Mouse (Mus musculus) MEL (cell line): ENCODE results near the gene Gm10521. TPM values are rescaled to one million over a fixed set of nuclear protein-coding genes. Genes with fewer than 3 reads are reported as not detected.
A peak's percentile ranks its signal among the peaks of the same experiment; 100 is the strongest.

Experiments used
- DNase-seq: peaks from one replicate; pipeline ENCODE4 v3.0.0; 2011; ENCODE audit warnings: low read depth, low spot score
- H3K27ac ChIP-seq: 2 replicates; pipeline ENCODE4 v1.5.1; 2012; ENCODE audit warnings: low read depth, mild to moderate bottlenecking, control low read depth, low read length, moderate library complexity; ENCODE audit not compliant: control insufficient read depth
- H3K27me3 ChIP-seq, 2 experiments: fragments of 150-350 bp in 1 of 2; sonication (generic) in 1 of 2; 2 replicates each; pipeline ENCODE4 v1.6.1; 2012; ENCODE audit warnings: low read length in 2 of 2, mild to moderate bottlenecking in 2 of 2, improper control_type of control experiment in 1 of 2, moderate library complexity in 1 of 2; ENCODE audit not compliant: insufficient read depth in 2 of 2, control insufficient read depth in 1 of 2
- H3K36me3 ChIP-seq, 2 experiments: 2 replicates each; pipeline ENCODE4 v1.6.1; 2012 to 2014; ENCODE audit warnings: low read length in 2 of 2, improper control_type of control experiment in 1 of 2, inconsistent platforms in 1 of 2, mild to moderate bottlenecking in 1 of 2; ENCODE audit not compliant: insufficient read depth in 2 of 2, control insufficient read depth in 1 of 2
- H3K4me1 ChIP-seq, 2 experiments: fragments of 150-350 bp in 1 of 2; sonication (generic) in 1 of 2; 2 replicates each; pipeline ENCODE4 v1.6.1; 2012; ENCODE audit warnings: low read length in 2 of 2, improper control_type of control experiment in 1 of 2, mild to moderate bottlenecking in 1 of 2; ENCODE audit not compliant: insufficient read depth in 2 of 2, control insufficient read depth in 1 of 2
- H3K4me3 ChIP-seq, 2 experiments: fragments of 150-350 bp in 1 of 2; sonication (generic) in 1 of 2; 2 replicates each; pipeline ENCODE4 v1.5.1; 2012; ENCODE audit warnings: low read depth in 2 of 2, low read length in 2 of 2, mild to moderate bottlenecking in 2 of 2, moderate library complexity in 2 of 2, control low read depth in 1 of 2, improper control_type of control experiment in 1 of 2; ENCODE audit not compliant: control insufficient read depth in 1 of 2, insufficient read depth in 1 of 2
- H3K79me2 ChIP-seq: 2 replicates; pipeline ENCODE4 v1.6.1; 2012; ENCODE audit warnings: mild to moderate bottlenecking, low read length, moderate library complexity; ENCODE audit not compliant: control insufficient read depth, poor library complexity, insufficient read depth
- H3K9ac ChIP-seq: 2 replicates; pipeline ENCODE4 v1.6.1; 2012; ENCODE audit warnings: low read depth, mild to moderate bottlenecking, control low read depth, low read length, moderate library complexity; ENCODE audit not compliant: control insufficient read depth, poor library complexity, severe bottlenecking
- H3K9me3 ChIP-seq: fragments of 150-350 bp; sonication (generic); replicated peaks from 2 replicates; pipeline ENCODE4 v1.6.1; 2012; ENCODE audit warnings: mild to moderate bottlenecking, low read length, improper control_type of control experiment, moderate library complexity; ENCODE audit not compliant: insufficient read depth
- BHLHE40 ChIP-seq: IDR thresholded peaks from 2 replicates; pipeline ENCODE4 v1.6.1; 2012; ENCODE audit warnings: low read depth, mild to moderate bottlenecking, inconsistent platforms, low read length, improper control_type of control experiment, borderline replicate concordance
- CHD1 ChIP-seq: IDR thresholded peaks from 2 replicates; pipeline ENCODE4 v1.6.1; 2012; ENCODE audit warnings: low read depth, mild to moderate bottlenecking, inconsistent platforms, low read length, improper control_type of control experiment
- CHD2 ChIP-seq: IDR thresholded peaks from 2 replicates; pipeline ENCODE4 v1.6.1; 2011; ENCODE audit warnings: low read length, improper control_type of control experiment
- CTCF ChIP-seq, 3 experiments: IDR thresholded peaks in 2 of 3; conservative IDR thresholded peaks in 1 of 3; 2 replicates each; pipeline ENCODE4 v1.5.1; 2011 to 2012; ENCODE audit warnings: low read length in 3 of 3, low read depth in 2 of 3, mild to moderate bottlenecking in 2 of 3, improper control_type of control experiment in 1 of 3, inconsistent platforms in 1 of 3, mixed read lengths in 1 of 3, moderate library complexity in 1 of 3; ENCODE audit not compliant: control insufficient read depth in 1 of 3, insufficient read depth in 1 of 3, poor library complexity in 1 of 3, severe bottlenecking in 1 of 3
- E2F4 ChIP-seq: IDR thresholded peaks from 2 replicates; pipeline ENCODE4 v1.6.1; 2011; ENCODE audit warnings: low read depth, low read length, improper control_type of control experiment, borderline replicate concordance
- ELF1 ChIP-seq: IDR thresholded peaks from 2 replicates; pipeline ENCODE4 v1.6.1; 2014; ENCODE audit warnings: low read depth, mild to moderate bottlenecking, inconsistent platforms, low read length, improper control_type of control experiment, moderate library complexity
- EP300 ChIP-seq, 2 experiments: IDR thresholded peaks; 2 replicates each; pipeline ENCODE4 v1.6.1; 2011; ENCODE audit warnings: improper control_type of control experiment in 2 of 2, low read length in 2 of 2, low read depth in 1 of 2, mild to moderate bottlenecking in 1 of 2
- ETS1 ChIP-seq: IDR thresholded peaks from 2 replicates; pipeline ENCODE4 v1.6.1; 2012; ENCODE audit warnings: low read depth, mild to moderate bottlenecking, inconsistent platforms, low read length, improper control_type of control experiment, moderate library complexity
- GABPA ChIP-seq: IDR thresholded peaks from 2 replicates; pipeline ENCODE4 v1.6.1; 2012; ENCODE audit warnings: low read depth, mild to moderate bottlenecking, inconsistent platforms, low read length, improper control_type of control experiment, moderate library complexity
- GATA1 ChIP-seq: IDR thresholded peaks from 2 replicates; pipeline ENCODE4 v1.6.1; 2011; ENCODE audit warnings: low read depth, low read length, improper control_type of control experiment
- HCFC1 ChIP-seq: IDR thresholded peaks from 2 replicates; pipeline ENCODE4 v1.6.1; 2012; ENCODE audit warnings: low read depth, mild to moderate bottlenecking, inconsistent platforms, low read length, improper control_type of control experiment, moderate library complexity
- JUND ChIP-seq: IDR thresholded peaks from 2 replicates; pipeline ENCODE4 v1.6.1; 2011; ENCODE audit warnings: low read depth, mild to moderate bottlenecking, improper control_type of control experiment, low read length
- KAT2A ChIP-seq: conservative IDR thresholded peaks from 2 replicates; pipeline ENCODE4 v1.6.1; 2012; ENCODE audit warnings: low read depth, low read length, improper control_type of control experiment, inconsistent platforms
- MAFK ChIP-seq: IDR thresholded peaks from 2 replicates; pipeline ENCODE4 v1.6.1; 2011; ENCODE audit warnings: low read depth, mild to moderate bottlenecking, low read length, improper control_type of control experiment, borderline replicate concordance
- MAX ChIP-seq: IDR thresholded peaks from 2 replicates; pipeline ENCODE4 v1.6.1; 2011; ENCODE audit warnings: low read length, improper control_type of control experiment
- MAZ ChIP-seq: IDR thresholded peaks from 2 replicates; pipeline ENCODE4 v1.6.1; 2012; ENCODE audit warnings: low read depth, mild to moderate bottlenecking, inconsistent platforms, low read length, improper control_type of control experiment
- MEF2A ChIP-seq: IDR thresholded peaks from 2 replicates; pipeline ENCODE4 v1.6.1; 2014; ENCODE audit warnings: low read depth, mild to moderate bottlenecking, inconsistent platforms, low read length, improper control_type of control experiment; ENCODE audit not compliant: poor library complexity, insufficient replicate concordance, severe bottlenecking; ENCODE audit errors: extremely low read depth
- MXI1 ChIP-seq: IDR thresholded peaks from 2 replicates; pipeline ENCODE4 v1.6.1; 2011; ENCODE audit warnings: mild to moderate bottlenecking, low read depth, low read length, improper control_type of control experiment
- MYB ChIP-seq: IDR thresholded peaks from 2 replicates; pipeline ENCODE4 v1.6.1; 2011; ENCODE audit warnings: mild to moderate bottlenecking, low read depth, low read length, improper control_type of control experiment
- MYC ChIP-seq: IDR thresholded peaks from 2 replicates; pipeline ENCODE4 v1.6.1; 2011; ENCODE audit warnings: low read depth, mild to moderate bottlenecking, low read length, improper control_type of control experiment, moderate library complexity
- NELFE ChIP-seq: IDR thresholded peaks from 2 replicates; pipeline ENCODE4 v1.6.1; 2011; ENCODE audit warnings: low read depth, low read length, improper control_type of control experiment
- NRF1 ChIP-seq: IDR thresholded peaks from 2 replicates; pipeline ENCODE4 v1.6.1; 2014; ENCODE audit warnings: low read depth, mild to moderate bottlenecking, inconsistent platforms, low read length, improper control_type of control experiment, moderate library complexity; ENCODE audit not compliant: poor library complexity, insufficient read depth, severe bottlenecking
- POLR2A ChIP-seq, 2 experiments: IDR thresholded peaks; 2 replicates each; pipeline ENCODE4 v1.6.1; 2011 to 2012; ENCODE audit warnings: low read length in 2 of 2, mild to moderate bottlenecking in 2 of 2, control low read depth in 1 of 2, improper control_type of control experiment in 1 of 2, low read depth in 1 of 2, moderate library complexity in 1 of 2; ENCODE audit not compliant: control insufficient read depth in 1 of 2, insufficient read depth in 1 of 2, poor library complexity in 1 of 2
- POLR2AphosphoS2 ChIP-seq: IDR thresholded peaks from 2 replicates; pipeline ENCODE4 v1.6.1; 2011; ENCODE audit warnings: low read length, improper control_type of control experiment
- POLR2AphosphoS5 ChIP-seq: IDR thresholded peaks from 2 replicates; pipeline ENCODE4 v1.6.1; 2012; ENCODE audit warnings: low read depth, borderline replicate concordance, mild to moderate bottlenecking, inconsistent platforms, low read length, moderate library complexity, mixed read lengths
- RAD21 ChIP-seq: IDR thresholded peaks from 2 replicates; pipeline ENCODE4 v1.6.1; 2011; ENCODE audit warnings: mild to moderate bottlenecking, low read depth, low read length, improper control_type of control experiment
- RCOR1 ChIP-seq: IDR thresholded peaks from 2 replicates; pipeline ENCODE4 v1.6.1; 2012; ENCODE audit warnings: low read depth, mild to moderate bottlenecking, inconsistent platforms, low read length, improper control_type of control experiment
- SIN3A ChIP-seq: IDR thresholded peaks from 2 replicates; pipeline ENCODE4 v1.6.1; 2012; ENCODE audit warnings: low read length, improper control_type of control experiment, inconsistent platforms
- SMC3 ChIP-seq: IDR thresholded peaks from 2 replicates; pipeline ENCODE4 v1.6.1; 2011; ENCODE audit warnings: low read depth, low read length, improper control_type of control experiment
- TAL1 ChIP-seq: IDR thresholded peaks from 2 replicates; pipeline ENCODE4 v1.6.1; 2012; ENCODE audit warnings: mild to moderate bottlenecking, inconsistent platforms, low read length, moderate library complexity, mixed read lengths
- TBP ChIP-seq: IDR thresholded peaks from 2 replicates; pipeline ENCODE4 v1.8.0; 2011; ENCODE audit warnings: low read depth, low read length, improper control_type of control experiment
- TCF12 ChIP-seq: IDR thresholded peaks from 2 replicates; pipeline ENCODE4 v1.6.1; 2014; ENCODE audit warnings: low read depth, mild to moderate bottlenecking, inconsistent platforms, low read length, improper control_type of control experiment, moderate library complexity
- UBTF ChIP-seq: IDR thresholded peaks from 2 replicates; pipeline ENCODE4 v1.6.1; 2012; ENCODE audit warnings: low read depth, mild to moderate bottlenecking, inconsistent platforms, low read length, improper control_type of control experiment, moderate library complexity, borderline replicate concordance; ENCODE audit not compliant: insufficient read depth
- USF1 ChIP-seq: IDR thresholded peaks from 2 replicates; pipeline ENCODE4 v1.6.1; 2014; ENCODE audit warnings: low read depth, mild to moderate bottlenecking, inconsistent platforms, low read length, improper control_type of control experiment, moderate library complexity
- ZC3H11A ChIP-seq: IDR thresholded peaks from 2 replicates; pipeline ENCODE4 v1.6.1; 2012; ENCODE audit warnings: low read depth, mild to moderate bottlenecking, inconsistent platforms, low read length, improper control_type of control experiment
- ZMIZ1 ChIP-seq: IDR thresholded peaks from 2 replicates; pipeline ENCODE4 v1.6.1; 2012; ENCODE audit warnings: low read depth, mild to moderate bottlenecking, inconsistent platforms, low read length, improper control_type of control experiment, moderate library complexity
- ZNF384 ChIP-seq: IDR thresholded peaks from 2 replicates; pipeline ENCODE4 v1.6.1; 2012; ENCODE audit warnings: low read depth, mild to moderate bottlenecking, inconsistent platforms, low read length, improper control_type of control experiment
- polyA plus RNA-seq, 2 experiments: library from polyadenylated mRNA; stranded (reverse) in 1 of 2; unstranded in 1 of 2; fragments of >175 nt in 1 of 2; fragments of >200 nt in 1 of 2; gene quantifications; 2 replicates each; pipeline versions ENCODE4 v1.2.1 to v1.2.4; 2012; ENCODE audit warnings: low replicate concordance in 2 of 2, low read depth in 1 of 2; ENCODE audit not compliant: insufficient read length in 2 of 2, insufficient read depth in 1 of 2, missing spikeins in 1 of 2
- total RNA-seq: library from RNA; depleted of rRNA; stranded (reverse); fragments of 300-350 nt; gene quantifications from 2 replicates; pipeline ENCODE4 v1.2.3, GENCODE M21; 2012

The Gm10521 gene
- total and polyA plus RNA-seq, 3 experiments: 0.04 to 0.39 TPM; not detected in 1

- no peaks in the 10 kb centered on the region for H3K79me2 ChIP-seq
- H3K9ac ChIP-seq: no peak overlapping the region
- no peaks in the 10 kb centered on the region for H3K27me3 ChIP-seq
- H3K9me3 ChIP-seq: no peaks in the 10 kb centered on the region
- H3K4me1 ChIP-seq: peaks cover 13 to 16% of the 10 kb centered on the region in 2 experiments
- H3K36me3 ChIP-seq: peaks cover 0 to 18% of the 10 kb centered on the region in 2 experiments; a peak in 2 of 4 replicates
- H3K27ac ChIP-seq: peak overlapping the region; percentile 62
- no peak overlapping the region; a peak in 1 of 4 replicates for H3K4me3 ChIP-seq
- DNase-seq: peak; percentile 89
- TF ChIP-seq JUND (no peak), MYC (no peak), EP300 (IDR thresholded peaks at IDR 0.05; ENCODE audit: low read depth in 1 of 2, low read length in 2 of 2) (peak; percentile 86 to 87), POLR2AphosphoS5 (no peak), KAT2A (no peak), MAFK (peak; percentile 44; the same call in 1 of the 2 replicates), MAZ (peak; percentile 74), GATA1 (peak; percentile 80), RAD21 (no peak), SIN3A (peak; percentile 50; the same call in 1 of the 2 replicates), BHLHE40 (peak; percentile 50; the same call in 1 of the 2 replicates), CTCF (IDR thresholded peaks at IDR 0.05 in 2 of 3, conservative IDR thresholded peaks at IDR 0.05 in 1 of 3; ENCODE audit: control insufficient read depth in 1 of 3, insufficient read depth in 1 of 3, low read depth in 2 of 3, low read length in 3 of 3, poor library complexity in 1 of 3, severe bottlenecking in 1 of 3) (no peak), SMC3 (no peak), ZC3H11A (0 out of 2 replicates have a peak, but pooled peaks have one; percentile 9), GABPA (no peak), CHD1 (no peak), NRF1 (no peak), NELFE (no peak), CHD2 (no peak; the same call in 1 of the 2 replicates), POLR2AphosphoS2 (no peak), TBP (0 out of 2 replicates have a peak, but pooled peaks have one; percentile 14), MYB (peak; percentile 76), TAL1 (peak; percentile 73), ELF1 (no peak), POLR2A (IDR thresholded peaks at IDR 0.05; ENCODE audit: control insufficient read depth in 1 of 2, insufficient read depth in 1 of 2, low read depth in 1 of 2, low read length in 2 of 2, poor library complexity in 1 of 2) (no peak), MEF2A (no peak), MAX (no peak), ZNF384 (no peak), UBTF (no peak), RCOR1 (peak; percentile 74), TCF12 (peak; percentile 92), MXI1 (peak; percentile 75), ZMIZ1 (no peak), ETS1 (peak; percentile 77), E2F4 (no peak), USF1 (no peak), HCFC1 (no peak)
These were observed 25.6 kb downstream of the Gm10521 start for GRCm38 (mm10) chr1:171920989-171921621.
